Mouse (Mus musculus): ENCODE measurements around the gene D630045J12Rik. TPM values are rescaled to one million over a fixed set of nuclear protein-coding genes. Genes with fewer than 3 reads are reported as not detected.

D630045J12Rik gene
- total and polyA plus RNA-seq, 3 experiments = 2.5 to 6.2 TPM; not detected in 1

- no peaks in the 10 kb centered on the region for H3K27me3 ChIP-seq (ENCODE audit: control insufficient read depth in 1 of 2, insufficient read depth in 2 of 2, low read length in 2 of 2)
- H3K4me1 ChIP-seq (ENCODE audit: control insufficient read depth in 1 of 2, insufficient read depth in 2 of 2, low read length in 2 of 2) = peaks cover 0 to 5% of the 10 kb centered on the region in 2 experiments; a peak in 2 of 4 replicates
- no peak for DNase-seq (ENCODE audit: low read depth, low spot score)
- no peak overlapping the region for H3K4me3 ChIP-seq (ENCODE audit: control insufficient read depth in 1 of 2, insufficient read depth in 1 of 2, low read depth in 2 of 2, low read length in 2 of 2)
- peaks cover 2 to 5% of the 10 kb centered on the region in 2 experiments; a peak in 3 of 4 replicates for H3K36me3 ChIP-seq (ENCODE audit: control insufficient read depth in 1 of 2, insufficient read depth in 2 of 2, low read length in 2 of 2)
- 0 out of 2 replicates have a peak, but pooled peaks have one; percentile 19 for TF ChIP-seq JUND (IDR thresholded peaks at IDR 0.05; ENCODE audit: low read depth, low read length)
- no peak for TF ChIP-seq ZC3H11A (IDR thresholded peaks at IDR 0.05; ENCODE audit: low read depth, low read length)
- H3K9me3 ChIP-seq (replicated peaks; ENCODE audit: insufficient read depth, low read length) = no peaks in the 10 kb centered on the region
- no peak overlapping the region for H3K9ac ChIP-seq (ENCODE audit: control insufficient read depth, low read depth, low read length, poor library complexity, severe bottlenecking)
- H3K27ac ChIP-seq (ENCODE audit: control insufficient read depth, low read depth, low read length) = peak overlapping the region; percentile 10; the same call in 1 of the 2 replicates
- H3K79me2 ChIP-seq (ENCODE audit: control insufficient read depth, insufficient read depth, low read length, poor library complexity) = no peaks in the 10 kb centered on the region
Observed at GRCm38 (mm10) chr6:38292871-38293646, 39.2 kb upstream of the D630045J12Rik start.

- Histone ChIP-seq H3K4me3 (ENCODE audit: control insufficient read depth in 1 of 2, insufficient read depth in 1 of 2, low read depth in 2 of 2, low read length in 2 of 2) (no peak overlapping the region), H3K27ac (ENCODE audit: control insufficient read depth, low read depth, low read length) (no peak overlapping the region), H3K4me1 (ENCODE audit: control insufficient read depth in 1 of 2, insufficient read depth in 2 of 2, low read length in 2 of 2) (no peaks in the 10 kb centered on the region), H3K27me3 (ENCODE audit: control insufficient read depth in 1 of 2, insufficient read depth in 2 of 2, low read length in 2 of 2) (no peaks in the 10 kb centered on the region), H3K36me3 (ENCODE audit: control insufficient read depth in 1 of 2, insufficient read depth in 2 of 2, low read length in 2 of 2) (no peaks in the 10 kb centered on the region), H3K79me2 (ENCODE audit: control insufficient read depth, insufficient read depth, low read length, poor library complexity) (no peaks in the 10 kb centered on the region), H3K9me3 (replicated peaks; ENCODE audit: insufficient read depth, low read length) (no peaks in the 10 kb centered on the region), H3K9ac (ENCODE audit: control insufficient read depth, low read depth, low read length, poor library complexity, severe bottlenecking) (no peak overlapping the region)
- TF ChIP-seq TAL1 (IDR thresholded peaks at IDR 0.05; ENCODE audit: low read length) = no peak
- no peak for TF ChIP-seq MAZ (IDR thresholded peaks at IDR 0.05; ENCODE audit: low read depth, low read length)
- TF ChIP-seq USF2 (IDR thresholded peaks at IDR 0.05; ENCODE audit: borderline replicate concordance in 1 of 2, insufficient read depth in 1 of 2, low read depth in 1 of 2, low read length in 2 of 2) = no peak
- TF ChIP-seq POLR2AphosphoS2 (IDR thresholded peaks at IDR 0.05; ENCODE audit: low read length) = no peak
- TF ChIP-seq MYB (IDR thresholded peaks at IDR 0.05; ENCODE audit: low read depth, low read length) = no peak
- no peak for TF ChIP-seq EP300 (IDR thresholded peaks at IDR 0.05; ENCODE audit: low read depth in 1 of 2, low read length in 2 of 2)
- no peak for TF ChIP-seq BHLHE40 (IDR thresholded peaks at IDR 0.05; ENCODE audit: borderline replicate concordance, low read depth, low read length)
- TF ChIP-seq HCFC1 (IDR thresholded peaks at IDR 0.05; ENCODE audit: low read depth, low read length) = no peak
- no peak for TF ChIP-seq NELFE (IDR thresholded peaks at IDR 0.05; ENCODE audit: low read depth, low read length)
- TF ChIP-seq ETS1 (IDR thresholded peaks at IDR 0.05; ENCODE audit: low read depth, low read length) = no peak
- DNase-seq (ENCODE audit: low read depth, low spot score) = no peak
Observed at GRCm38 (mm10) chr6:38284422-38284821, 30.6 kb upstream of the D630045J12Rik start.

- no peaks in the 10 kb centered on the region for H3K27me3 ChIP-seq (ENCODE audit: control insufficient read depth in 1 of 2, insufficient read depth in 2 of 2, low read length in 2 of 2)
- no peaks in the 10 kb centered on the region for H3K9me3 ChIP-seq (replicated peaks; ENCODE audit: insufficient read depth, low read length)
- H3K79me2 ChIP-seq (ENCODE audit: control insufficient read depth, insufficient read depth, low read length, poor library complexity) = no peaks in the 10 kb centered on the region
- TF ChIP-seq NELFE (IDR thresholded peaks at IDR 0.05; ENCODE audit: low read depth, low read length) = no peak
- no peak for TF ChIP-seq MYB (IDR thresholded peaks at IDR 0.05; ENCODE audit: low read depth, low read length)
- no peak for TF ChIP-seq NRF1 (IDR thresholded peaks at IDR 0.05; ENCODE audit: insufficient read depth, low read depth, low read length, poor library complexity, severe bottlenecking)
- no peak for TF ChIP-seq SIN3A (IDR thresholded peaks at IDR 0.05; ENCODE audit: low read length)
- TF ChIP-seq E2F4 (IDR thresholded peaks at IDR 0.05; ENCODE audit: borderline replicate concordance, low read depth, low read length) = no peak
- TF ChIP-seq POLR2AphosphoS2 (IDR thresholded peaks at IDR 0.05; ENCODE audit: low read length) = no peak
- TF ChIP-seq SMC3 (IDR thresholded peaks at IDR 0.05; ENCODE audit: low read depth, low read length) = no peak
- TF ChIP-seq MAX (IDR thresholded peaks at IDR 0.05; ENCODE audit: low read length) = no peak
- TF ChIP-seq MAZ (IDR thresholded peaks at IDR 0.05; ENCODE audit: low read depth, low read length) = no peak
- TF ChIP-seq ELF1 (IDR thresholded peaks at IDR 0.05; ENCODE audit: low read depth, low read length) = no peak
- TF ChIP-seq GABPA (IDR thresholded peaks at IDR 0.05; ENCODE audit: low read depth, low read length) = no peak
- TF ChIP-seq MAFK (IDR thresholded peaks at IDR 0.05; ENCODE audit: borderline replicate concordance, low read depth, low read length) = no peak
- TF ChIP-seq USF2 (IDR thresholded peaks at IDR 0.05; ENCODE audit: borderline replicate concordance in 1 of 2, insufficient read depth in 1 of 2, low read depth in 1 of 2, low read length in 2 of 2) = no peak
- TF ChIP-seq TCF12 (IDR thresholded peaks at IDR 0.05; ENCODE audit: low read depth, low read length) = no peak
- no peak overlapping the region for H3K9ac ChIP-seq (ENCODE audit: control insufficient read depth, low read depth, low read length, poor library complexity, severe bottlenecking)
- no peak for DNase-seq (ENCODE audit: low read depth, low spot score)
- H3K36me3 ChIP-seq (ENCODE audit: control insufficient read depth in 1 of 2, insufficient read depth in 2 of 2, low read length in 2 of 2) = peaks cover 0 to 3% of the 10 kb centered on the region in 2 experiments; a peak in 1 of 4 replicates
- peaks cover 6 to 9% of the 10 kb centered on the region in 2 experiments for H3K4me1 ChIP-seq (ENCODE audit: control insufficient read depth in 1 of 2, insufficient read depth in 2 of 2, low read length in 2 of 2)
- no peak overlapping the region for H3K27ac ChIP-seq (ENCODE audit: control insufficient read depth, low read depth, low read length)
- H3K4me3 ChIP-seq (ENCODE audit: control insufficient read depth in 1 of 2, insufficient read depth in 1 of 2, low read depth in 2 of 2, low read length in 2 of 2) = no peak overlapping the region
Observed at GRCm38 (mm10) chr6:38264466-38264865, 10.7 kb upstream of the D630045J12Rik start.
